Mouse (Mus musculus) hindbrain, postnatal 0 days (tissue): ENCODE data around the gene Cnbp. TPM values are rescaled to one million over a fixed set of nuclear protein-coding genes. Genes with fewer than 3 reads are reported as not detected.

Source experiments
- ATAC-seq: fragments of 200-750 bp; cut with Nextera tagmentation; 2 replicates; pipeline ENCODE4 v1.8.0; 2017; ENCODE audit warnings: mild to moderate bottlenecking, moderate TSS enrichment, moderate library complexity
- DNase-seq: peaks from one replicate; pipeline ENCODE4 v3.0.0-alpha.2; 2015; ENCODE audit warnings: low spot score
- H3K27ac ChIP-seq: fragments of 300-500 bp; sonication (generic); 2 replicates; pipeline ENCODE4 v1.5.1; 2014; ENCODE audit warnings: mild to moderate bottlenecking
- H3K27me3 ChIP-seq: fragments of 300-500 bp; sonication (generic); 2 replicates; pipeline ENCODE4 v1.6.1; 2014; ENCODE audit warnings: low read length, mixed read lengths; ENCODE audit not compliant: insufficient read depth
- H3K36me3 ChIP-seq: fragments of 300-500 bp; sonication (generic); 2 replicates; pipeline ENCODE4 v1.6.1; 2014; ENCODE audit warnings: low read length, mixed read lengths; ENCODE audit not compliant: insufficient read depth
- H3K4me1 ChIP-seq: fragments of 300-500 bp; sonication (generic); 2 replicates; pipeline ENCODE4 v1.6.1; 2014; ENCODE audit warnings: antibody characterized with exemption, low read length, mixed read lengths; ENCODE audit not compliant: insufficient read depth
- H3K4me2 ChIP-seq: fragments of 300-500 bp; sonication (generic); 2 replicates; pipeline ENCODE4 v1.6.1; 2014; ENCODE audit warnings: low read depth, mild to moderate bottlenecking, low read length, moderate library complexity, mixed read lengths
- H3K4me3 ChIP-seq: fragments of 300-500 bp; sonication (generic); 2 replicates; pipeline ENCODE4 v1.5.1; 2014; ENCODE audit warnings: low read length
- H3K9ac ChIP-seq: fragments of 300-500 bp; sonication (generic); replicated peaks from 2 replicates; pipeline ENCODE4 v1.6.1; 2014; ENCODE audit warnings: mild to moderate bottlenecking, low read length, moderate library complexity, mixed read lengths
- H3K9me3 ChIP-seq: fragments of 300-500 bp; sonication (generic); 2 replicates; pipeline ENCODE4 v1.6.1; 2016; ENCODE audit warnings: low read length, mixed read lengths
- CTCF ChIP-seq: IDR thresholded peaks from 2 replicates; pipeline ENCODE4 v1.5.1; 2016; ENCODE audit warnings: antibody characterized with exemption, control low read depth, low read depth
- WGBS: fragments of 180-500 bp; shearing (Covaris S2); extraction: QIAGEN DNeasy Blood & Tissue Kit; methylation state at CpG from one replicate; pipeline ENCODE4 v1.1.7; 2014; 5-methylcytosine and 5-hydroxymethylcytosine counted together
- polyA plus RNA-seq: library from polyadenylated mRNA; unstranded; fragments of >200 nt; fragmentation: Nextera tagmentation; extraction: Ambion mirVana; gene quantifications from 2 replicates; pipeline ENCODE4 v1.2.1, GENCODE M21; 2015
- total RNA-seq: library from RNA; depleted of rRNA; stranded (reverse); fragments of >200 nt; gene quantifications from 2 replicates; pipeline ENCODE4 v1.2.3, GENCODE M21; 2014

Cnbp gene
- total and polyA plus RNA-seq, 2 experiments from 2014 or later, result 209 to 660 TPM

GRCm38 (mm10) chr6:87853446-87853845, 2.5 kb upstream of the Cnbp start:
- no peak for DNase-seq
- Histone ChIP-seq H3K4me3 (no peak overlapping the region), H3K27me3 (no peaks in the 10 kb centered on the region), H3K4me1 (peaks cover 8% of the 10 kb centered on the region; the same call in 1 of the 2 replicates), H3K9ac (no peak overlapping the region), H3K4me2 (no peak overlapping the region), H3K36me3 (no peaks in the 10 kb centered on the region), H3K9me3 (no peaks in the 10 kb centered on the region), H3K27ac (no peak overlapping the region)
- ATAC-seq, result no peak
- 82% methylated on average over 4 of the region's 4 CpGs for WGBS
- no peak for TF ChIP-seq CTCF

DNA sequence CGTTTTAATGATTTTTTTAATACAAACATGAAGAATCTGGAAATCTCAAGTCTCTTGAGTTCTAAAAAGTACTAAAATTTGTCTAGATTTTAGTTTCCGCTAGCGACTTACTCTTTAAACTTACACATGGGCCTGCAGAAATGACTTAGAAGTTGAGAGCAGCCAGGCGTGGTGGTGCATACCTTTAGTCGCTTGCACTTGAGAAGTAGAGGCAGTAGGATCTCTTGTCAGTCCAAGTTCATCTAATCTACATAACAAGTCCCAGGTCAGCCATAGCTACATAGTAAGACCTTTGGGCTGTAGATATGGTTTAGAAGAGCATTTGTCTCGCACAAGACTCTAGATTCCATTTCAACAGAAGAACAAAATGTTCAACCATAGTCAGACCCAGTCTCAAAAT, 965 bp upstream of the Cnbp start:
- WGBS, result 84% methylated on average over 6 of the region's 6 CpGs
- H3K36me3 ChIP-seq, result no peaks in the 10 kb centered on the region
- peak overlapping the region; percentile 83; the same call in 1 of the 2 replicates for H3K4me2 ChIP-seq
- no peak overlapping the region for H3K4me3 ChIP-seq
- TF ChIP-seq CTCF, result no peak
- no peaks in the 10 kb centered on the region for H3K9me3 ChIP-seq
- ATAC-seq, result no peak
- H3K4me1 ChIP-seq, result peaks cover 9% of the 10 kb centered on the region; the same call in 1 of the 2 replicates
- DNase-seq, result no peak
- no peaks in the 10 kb centered on the region for H3K27me3 ChIP-seq
- no peak overlapping the region for H3K27ac ChIP-seq
- no peak overlapping the region; the same call in 1 of the 2 replicates for H3K9ac ChIP-seq

- Histone ChIP-seq H3K9ac (peak overlapping the region; percentile 100), H3K27me3 (no peaks in the 10 kb centered on the region), H3K4me1 (peaks cover 9% of the 10 kb centered on the region; the same call in 1 of the 2 replicates), H3K4me3 (peak overlapping the region; percentile 99), H3K4me2 (peak overlapping the region; percentile 83), H3K36me3 (peaks cover 3% of the 10 kb centered on the region), H3K27ac (peak overlapping the region; percentile 98), H3K9me3 (no peaks in the 10 kb centered on the region)
- WGBS, result under 1% methylated on average over 68 of the region's 73 CpGs
- DNase-seq, result peak; percentile 65
- peak; percentile 61 for ATAC-seq
- TF ChIP-seq CTCF, result no peak
Measured at GRCm38 (mm10) chr6:87850155-87850899, 579 bp downstream of the Cnbp start.

DNA sequence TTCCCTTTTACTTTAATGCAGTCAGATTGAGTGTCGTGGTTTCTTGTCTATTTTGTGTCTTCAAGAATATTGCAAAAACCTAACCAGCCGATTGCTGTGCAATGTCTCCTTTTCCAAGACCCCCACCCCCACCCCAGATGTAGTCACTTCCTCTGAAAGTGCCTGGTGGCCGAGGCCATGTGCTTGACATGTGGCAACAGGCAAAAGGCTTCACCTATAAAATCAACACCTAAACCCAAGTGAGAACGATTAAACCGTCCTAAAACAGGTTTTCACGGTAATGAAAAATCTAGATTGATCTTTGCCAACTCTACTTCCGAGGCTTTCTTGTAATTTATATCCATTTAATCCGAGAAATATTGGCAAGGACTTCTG, 1.1 kb downstream of the Cnbp start:
- H3K4me1 ChIP-seq, result peaks cover 9% of the 10 kb centered on the region; the same call in 1 of the 2 replicates
- H3K9ac ChIP-seq, result peak overlapping the region; percentile 100
- no peak for ATAC-seq
- H3K9me3 ChIP-seq, result no peaks in the 10 kb centered on the region
- H3K4me3 ChIP-seq, result peak overlapping the region; percentile 99
- under 1% methylated on average over 8 of the region's 8 CpGs for WGBS
- H3K4me2 ChIP-seq, result peak overlapping the region; percentile 83
- peak overlapping the region; percentile 98; the same call in 1 of the 2 replicates for H3K27ac ChIP-seq
- no peak for TF ChIP-seq CTCF
- H3K36me3 ChIP-seq, result peaks cover 8% of the 10 kb centered on the region
- peak; percentile 34 for DNase-seq
- no peaks in the 10 kb centered on the region for H3K27me3 ChIP-seq

GRCm38 (mm10) chr6:87846813-87847212, 4.1 kb downstream of the Cnbp start:
- Histone ChIP-seq H3K36me3 (peaks cover 34% of the 10 kb centered on the region), H3K9me3 (no peaks in the 10 kb centered on the region), H3K9ac (no peak overlapping the region), H3K4me3 (no peak overlapping the region), H3K4me1 (peaks cover 9% of the 10 kb centered on the region; the same call in 1 of the 2 replicates), H3K4me2 (no peak overlapping the region), H3K27ac (no peak overlapping the region), H3K27me3 (no peaks in the 10 kb centered on the region)
- no peak for DNase-seq
- 90% methylated on average over 1 of the region's 1 CpGs for WGBS
- ATAC-seq, result no peak
- TF ChIP-seq CTCF, result no peak

DNA sequence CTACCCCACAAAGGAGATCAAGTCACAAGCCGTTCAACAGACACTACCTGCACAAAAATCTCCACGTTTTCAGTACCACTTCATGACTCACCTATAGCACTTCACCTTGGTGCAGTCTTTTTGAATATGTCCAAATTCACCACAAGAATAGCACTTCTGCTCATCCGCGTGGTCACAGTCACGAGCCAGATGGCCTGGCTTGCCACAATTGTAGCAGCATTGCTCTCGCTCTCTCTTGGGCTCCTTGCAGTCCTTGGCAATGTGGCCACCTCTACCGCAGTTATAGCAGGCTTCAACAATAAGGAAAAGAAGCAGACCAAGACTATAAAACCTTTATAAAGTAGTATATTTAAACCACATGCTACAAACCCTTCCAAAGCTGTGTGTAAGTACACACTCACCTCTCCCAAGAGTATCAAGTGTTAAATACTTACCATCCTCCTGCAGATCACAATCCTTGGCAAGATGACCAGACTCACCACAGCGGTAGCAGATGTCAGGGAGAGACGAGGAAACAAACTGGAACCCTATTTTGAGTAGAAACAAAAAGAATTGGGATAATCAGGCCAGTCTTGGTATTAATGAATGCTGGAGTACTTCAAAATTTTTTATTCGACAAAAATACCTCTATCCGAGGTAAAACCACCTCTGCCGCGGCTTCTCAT, 5.7 kb downstream of the Cnbp start:
- ATAC-seq, result no peak
- Histone ChIP-seq H3K36me3 (peaks cover 38% of the 10 kb centered on the region), H3K27ac (no peak overlapping the region), H3K9ac (no peak overlapping the region), H3K4me2 (no peak overlapping the region), H3K9me3 (no peaks in the 10 kb centered on the region), H3K4me3 (no peak overlapping the region), H3K27me3 (no peaks in the 10 kb centered on the region), H3K4me1 (peaks cover 6% of the 10 kb centered on the region; the same call in 1 of the 2 replicates)
- TF ChIP-seq CTCF, result no peak
- WGBS, result 90% methylated on average over 13 of the region's 13 CpGs
- DNase-seq, result no peak

DNA sequence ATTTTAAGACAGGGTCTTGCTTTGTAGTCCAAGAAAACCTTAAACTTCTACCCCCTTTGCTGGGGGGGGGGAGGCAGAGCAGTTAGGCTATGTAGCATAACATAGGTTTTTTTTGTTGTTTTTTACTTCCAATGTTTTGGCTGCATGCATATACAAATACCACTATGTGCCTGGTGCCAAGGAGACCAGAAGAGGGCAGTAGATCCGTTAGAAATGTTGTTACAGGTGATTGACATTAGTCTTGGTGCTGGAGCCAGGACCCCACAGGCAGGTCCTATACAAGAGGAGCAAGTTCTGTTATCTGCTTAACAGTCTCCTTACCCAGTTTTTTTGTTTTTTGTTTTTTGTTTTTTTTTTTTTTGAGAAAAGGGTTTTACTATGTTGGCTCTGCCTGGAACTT, 8.7 kb downstream of the Cnbp start:
- Histone ChIP-seq H3K27ac (no peak overlapping the region), H3K27me3 (no peaks in the 10 kb centered on the region), H3K4me3 (no peak overlapping the region), H3K9me3 (no peaks in the 10 kb centered on the region), H3K4me2 (no peak overlapping the region), H3K9ac (no peak overlapping the region), H3K36me3 (peaks cover 38% of the 10 kb centered on the region), H3K4me1 (no peaks in the 10 kb centered on the region)
- ATAC-seq (no peak), DNase-seq (peak; percentile 28)
- peak; percentile 41 for TF ChIP-seq CTCF
- 11% methylated on average over 1 of the region's 1 CpGs for WGBS
